ENCODE assay signal across 10 mouse cellular contexts in genomic region chr14:23902636-23903279, GRCm38 (mm10).
DNase-seq lines count a peak whose midpoint lies in the region; ATAC-seq and TF ChIP-seq lines count a peak whose summit lies in the region.
"Had no signal": no experiment of that assay in that cellular context is flagged by ENCODE, and none has a peak within 500 bp of the region (broad histone marks: within the 10 kb centered on the region; RNA-seq: fewer than 3 reads in every experiment).

No protein-coding gene starts in this region.

- no peaks in the 10 kb centered on the region; the same call in 1 of the 2 replicates for H3K4me1 ChIP-seq in intestine, embryonic 15.5 days (replicated peaks)
- H3K4me1 ChIP-seq in intestine, embryonic 16.5 days (ENCODE audit: control insufficient read depth, insufficient read depth, low read length): peaks cover 3% of the 10 kb centered on the region; the same call in 1 of the 2 replicates
- peaks cover 5% of the 10 kb centered on the region; the same call in 1 of the 2 replicates for H3K4me1 ChIP-seq in forebrain, postnatal 0 days (ENCODE audit: insufficient read depth)
- peaks cover 6% of the 10 kb centered on the region for H3K4me1 ChIP-seq in limb, embryonic 11.5 days (ENCODE audit: control insufficient read depth, insufficient read depth, low read length)

- no peak overlapping the region for H3K4me3 ChIP-seq in intestine, embryonic 15.5 days (replicated peaks)
- no peak overlapping the region for H3K4me3 ChIP-seq in intestine, embryonic 16.5 days (ENCODE audit: low read length)
- H3K4me3 ChIP-seq in forebrain, postnatal 0 days (ENCODE audit: low read depth, low read length): no peak overlapping the region
- no peak overlapping the region for H3K4me3 ChIP-seq in limb, embryonic 11.5 days (ENCODE audit: low read depth, low read length)

- no peak for TF ChIP-seq CTCF in forebrain, postnatal 0 days (IDR thresholded peaks at IDR 0.05; ENCODE audit: low read depth)

- intact Hi-C loops in left cerebral cortex, postnatal 36 days (cut with DNase I): no loop called here

- H3K9ac ChIP-seq in intestine, embryonic 15.5 days: no peak overlapping the region
- no peak overlapping the region for H3K9ac ChIP-seq in intestine, embryonic 16.5 days (ENCODE audit: low read depth, low read length)
- H3K9ac ChIP-seq in forebrain, postnatal 0 days: no peak overlapping the region
- H3K9ac ChIP-seq in limb, embryonic 11.5 days (ENCODE audit: low read length): no peak overlapping the region

- H3K27me3 ChIP-seq in intestine, embryonic 15.5 days (replicated peaks): no peaks in the 10 kb centered on the region
- no peaks in the 10 kb centered on the region for H3K27me3 ChIP-seq in intestine, embryonic 16.5 days (replicated peaks; ENCODE audit: control insufficient read depth, insufficient read depth, low read length)
- H3K27me3 ChIP-seq in forebrain, postnatal 0 days (ENCODE audit: insufficient read depth, low read length): no peaks in the 10 kb centered on the region
- H3K27me3 ChIP-seq in limb, embryonic 11.5 days (ENCODE audit: control insufficient read depth, insufficient read depth, low read length): no peaks in the 10 kb centered on the region

- H3K9me3 ChIP-seq in intestine, embryonic 15.5 days: no peaks in the 10 kb centered on the region
- H3K9me3 ChIP-seq in intestine, embryonic 16.5 days (ENCODE audit: control insufficient read depth, low read length): no peaks in the 10 kb centered on the region
- no peaks in the 10 kb centered on the region for H3K9me3 ChIP-seq in forebrain, postnatal 0 days (ENCODE audit: low read length)
- H3K9me3 ChIP-seq in limb, embryonic 11.5 days (ENCODE audit: control insufficient read depth, low read length): no peaks in the 10 kb centered on the region

- peak; percentile 15; the same call in 1 of the 2 replicates for ATAC-seq in intestine, embryonic 15.5 days
- ATAC-seq in intestine, embryonic 16.5 days: no peak
- ATAC-seq in forebrain, postnatal 0 days: peak; percentile 80
- no peak for ATAC-seq in limb, embryonic 11.5 days (ENCODE audit: insufficient number of reproducible peaks, low FRiP score, low TSS enrichment, low read depth)
- no peak for ATAC-seq in megakaryocyte progenitor cell, adult 5-6 weeks (replicated peaks; ENCODE audit: poor library complexity)

- H3K4me2 ChIP-seq in intestine, embryonic 15.5 days (replicated peaks): no peak overlapping the region
- no peak overlapping the region for H3K4me2 ChIP-seq in intestine, embryonic 16.5 days (ENCODE audit: low read depth, low read length)
- no peak overlapping the region for H3K4me2 ChIP-seq in forebrain, postnatal 0 days (ENCODE audit: low read depth)
- H3K4me2 ChIP-seq in limb, embryonic 11.5 days (ENCODE audit: low read depth, severe bottlenecking): no peak overlapping the region

- WGBS in intestine, embryonic 15.5 days: 40% methylated on average over 10 of the region's 10 CpGs
- 37% methylated on average over 10 of the region's 10 CpGs for WGBS in intestine, embryonic 16.5 days
- WGBS in forebrain, postnatal 0 days: 31% methylated on average over 10 of the region's 10 CpGs
- WGBS in limb, embryonic 11.5 days: 22% methylated on average over 10 of the region's 10 CpGs

- H3K36me3 ChIP-seq in intestine, embryonic 15.5 days: no peaks in the 10 kb centered on the region
- H3K36me3 ChIP-seq in intestine, embryonic 16.5 days (ENCODE audit: control insufficient read depth, insufficient read depth, low read length): no peaks in the 10 kb centered on the region
- H3K36me3 ChIP-seq in forebrain, postnatal 0 days (ENCODE audit: insufficient read depth): no peaks in the 10 kb centered on the region
- H3K36me3 ChIP-seq in limb, embryonic 11.5 days (ENCODE audit: control insufficient read depth, insufficient read depth, low read length): no peaks in the 10 kb centered on the region

- H3K27ac ChIP-seq in intestine, embryonic 15.5 days: no peak overlapping the region
- H3K27ac ChIP-seq in intestine, embryonic 16.5 days (ENCODE audit: low read length): no peak overlapping the region
- H3K27ac ChIP-seq in forebrain, postnatal 0 days (ENCODE audit: low read depth, low read length): no peak overlapping the region
- H3K27ac ChIP-seq in limb, embryonic 11.5 days (replicated peaks; ENCODE audit: low read depth, low read length): 0 out of 2 replicates have a peak overlapping the region, but pooled peaks have one; percentile 23

- no peak for DNase-seq in forebrain, postnatal 0 days
- DNase-seq in limb, embryonic 11.5 days (ENCODE audit: low spot score): peak; percentile 38
- peak; percentile 52 for DNase-seq in retina, embryonic 14.5 days (ENCODE audit: low spot score)
- no peak for DNase-seq in left cerebral cortex, postnatal 36 days (ENCODE audit: low spot score in 2 of 2)
- no peak for DNase-seq in layer of hippocampus, adult 9-10 months (ENCODE audit: low spot score)
- DNase-seq: lung, postnatal 36 days; right cerebral cortex, postnatal 14 days had no signal

Comparison
In these comparisons a context has a peak if more than half of its experiments do, and no peak if none do; other contexts are left out.
1. ATAC-seq: peak in intestine, embryonic 15.5 days (single experiment) and forebrain, postnatal 0 days (single experiment); none in intestine, embryonic 16.5 days (single experiment), limb, embryonic 11.5 days (single experiment) and megakaryocyte progenitor cell, adult 5-6 weeks (single experiment).
2. DNase-seq: peak in limb, embryonic 11.5 days (single experiment) and retina, embryonic 14.5 days (single experiment); none in forebrain, postnatal 0 days (single experiment), left cerebral cortex, postnatal 36 days (0 of 2) and layer of hippocampus, adult 9-10 months (single experiment).